Comparison of ENCODE assay signal across 9 mouse cellular contexts in genomic region chr7:74541958-74542357, GRCm38 (mm10).
"Had no signal": no experiment of that assay in that cellular context is flagged by ENCODE, and none has a peak within 500 bp of the region (broad histone marks: within the 10 kb centered on the region; RNA-seq: fewer than 3 reads in every experiment).

No protein-coding gene starts in this region.

- DNase-seq: kidney, postnatal 25 days; layer of hippocampus, adult 9-11 months; liver, embryonic 13.5 days; lung, adult 2 months; lung, postnatal 14 days; lung, postnatal 4 days; midbrain, embryonic 14.5 days; thymus, adult 18-20 months; thymus, postnatal 25 days had no signal
